Mouse (Mus musculus) thymus, adult 2 months (tissue): ENCODE measurements around the gene Maged1. TPM values are rescaled to one million over a fixed set of nuclear protein-coding genes. Genes with fewer than 3 reads are reported as not detected.
A peak's percentile ranks its signal among the peaks of the same experiment; 100 is the strongest.

ENCODE experiments used
- DNase-seq: peaks from one replicate; pipeline ENCODE4 v3.0.0; 2021
- H3K27ac ChIP-seq: fragments of 200-500 bp; 2 replicates; pipeline ENCODE4 v1.5.1; 2012; ENCODE audit warnings: low read length, control low read depth; ENCODE audit not compliant: control insufficient read depth, insufficient read depth
- H3K27me3 ChIP-seq: fragments of 200-500 bp; 2 replicates; pipeline ENCODE4 v1.6.1; 2012; ENCODE audit warnings: mild to moderate bottlenecking, low read length, moderate library complexity, mixed read lengths; ENCODE audit not compliant: control insufficient read depth, insufficient read depth
- H3K36me3 ChIP-seq: fragments of 200-500 bp; 2 replicates; pipeline ENCODE4 v1.6.1; 2012; ENCODE audit warnings: mild to moderate bottlenecking, low read length, moderate library complexity; ENCODE audit not compliant: control insufficient read depth, insufficient read depth
- H3K4me1 ChIP-seq: fragments of 200-500 bp; replicated peaks from 2 replicates; pipeline ENCODE4 v1.6.1; 2012; ENCODE audit warnings: low read length; ENCODE audit not compliant: control insufficient read depth, insufficient read depth
- H3K4me3 ChIP-seq: fragments of 200-500 bp; 2 replicates; pipeline ENCODE4 v1.5.1; 2012; ENCODE audit warnings: mild to moderate bottlenecking, low read length, control low read depth, moderate library complexity; ENCODE audit not compliant: control insufficient read depth, insufficient read depth
- CTCF ChIP-seq: fragments of 200-500 bp; IDR thresholded peaks from 2 replicates; pipeline ENCODE4 v1.5.1; 2012; ENCODE audit warnings: mild to moderate bottlenecking, control low read depth, low read length, moderate library complexity, borderline replicate concordance; ENCODE audit not compliant: control insufficient read depth, poor library complexity, insufficient read depth; ENCODE audit errors: extremely low read depth
- POLR2A ChIP-seq: fragments of 200-500 bp; IDR thresholded peaks from 2 replicates; pipeline ENCODE4 v1.6.1; 2012; ENCODE audit warnings: mild to moderate bottlenecking, low read length, control low read depth, moderate library complexity; ENCODE audit not compliant: control insufficient read depth, poor library complexity, insufficient read depth; ENCODE audit errors: extremely low read depth
- whole genome bisulfite sequencing: fragments of 180-500 bp; shearing (Covaris S2); methylation state at CpG from one replicate; pipeline ENCODE4 v1.1.7; 2018; 5-methylcytosine and 5-hydroxymethylcytosine counted together
- polyA plus RNA-seq: library from polyadenylated mRNA; depleted of rRNA; stranded (reverse); fragments of >200 nt; gene quantifications from 2 replicates; pipeline ENCODE4 v1.2.3, GENCODE M21; 2012; rRNA removed

Maged1 gene
- polyA plus RNA-seq: 49.2 and 66.1 TPM in 2 replicates

- Histone ChIP-seq H3K27ac (no peak within 1 kb of the TSS), H3K4me1 (peaks cover 11% of the 10 kb centered on the region), H3K4me3 (peak within 1 kb of the TSS; percentile 79), H3K36me3 (no peaks in the 10 kb centered on the region), H3K27me3 (no peaks in the 10 kb centered on the region)
- peak; percentile 37 for DNase-seq
- 2% methylated on average over 32 of the region's 32 CpGs for WGBS
- TF ChIP-seq POLR2A: no peak
- TF ChIP-seq CTCF: no peak
Observed at GRCm38 (mm10) chrX:94541918-94542355, at the start of gene Maged1. Maged1 (minus strand) TSS chrX:94542143.

- WGBS: 79% methylated on average over 1 of the region's 1 CpGs
- TF ChIP-seq POLR2A: no peak
- H3K4me3 ChIP-seq: no peak overlapping the region
- H3K4me1 ChIP-seq: no peaks in the 10 kb centered on the region
- H3K36me3 ChIP-seq: no peaks in the 10 kb centered on the region
- no peak overlapping the region for H3K27ac ChIP-seq
- no peaks in the 10 kb centered on the region for H3K27me3 ChIP-seq
- DNase-seq: no peak
Observed at GRCm38 (mm10) chrX:94580251-94580650, 38.3 kb upstream of the Maged1 start.

- Histone ChIP-seq H3K36me3 (no peaks in the 10 kb centered on the region), H3K4me3 (no peak overlapping the region), H3K4me1 (no peaks in the 10 kb centered on the region), H3K27me3 (no peaks in the 10 kb centered on the region), H3K27ac (no peak overlapping the region)
- WGBS: 64% methylated on average over 2 of the region's 2 CpGs
- no peak for DNase-seq
- no peak for TF ChIP-seq POLR2A
- TF ChIP-seq CTCF: no peak
Observed at GRCm38 (mm10) chrX:94564694-94565093, 22.8 kb upstream of the Maged1 start.

DNA sequence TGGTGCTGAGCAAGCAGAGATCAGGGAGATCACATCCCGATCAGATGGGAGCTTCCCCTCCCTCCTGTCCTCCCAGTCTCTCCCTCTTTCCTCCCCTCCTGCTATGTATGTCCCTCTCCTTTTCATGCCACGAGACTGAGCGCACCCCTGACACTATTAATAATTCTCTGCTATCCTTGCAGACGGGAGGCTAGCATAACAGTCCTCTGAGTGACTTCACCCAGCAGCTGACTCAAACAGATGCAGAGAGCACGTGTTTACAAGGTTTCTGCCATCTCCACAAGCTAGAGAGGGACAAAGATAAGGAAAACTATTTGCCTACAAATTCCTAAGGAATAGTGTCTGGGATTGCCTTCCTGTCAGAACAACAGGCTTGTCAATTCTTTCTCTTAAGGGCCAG lies 20.4 kb upstream of the Maged1 start:
- Histone ChIP-seq H3K27me3 (no peaks in the 10 kb centered on the region), H3K4me3 (no peak overlapping the region), H3K27ac (no peak overlapping the region), H3K36me3 (no peaks in the 10 kb centered on the region), H3K4me1 (no peaks in the 10 kb centered on the region)
- WGBS: 66% methylated on average over 5 of the region's 5 CpGs
- TF ChIP-seq POLR2A: no peak
- no peak for TF ChIP-seq CTCF
- DNase-seq: no peak

GRCm38 (mm10) chrX:94548227-94548626 lies 6.3 kb upstream of the Maged1 start:
- TF ChIP-seq POLR2A (no peak), CTCF (no peak)
- no peak for DNase-seq
- H3K27ac ChIP-seq: no peak overlapping the region
- H3K36me3 ChIP-seq: no peaks in the 10 kb centered on the region
- H3K4me3 ChIP-seq: no peak overlapping the region
- no peaks in the 10 kb centered on the region for H3K4me1 ChIP-seq
- H3K27me3 ChIP-seq: no peaks in the 10 kb centered on the region
- 38% methylated on average over 3 of the region's 3 CpGs for WGBS

DNA sequence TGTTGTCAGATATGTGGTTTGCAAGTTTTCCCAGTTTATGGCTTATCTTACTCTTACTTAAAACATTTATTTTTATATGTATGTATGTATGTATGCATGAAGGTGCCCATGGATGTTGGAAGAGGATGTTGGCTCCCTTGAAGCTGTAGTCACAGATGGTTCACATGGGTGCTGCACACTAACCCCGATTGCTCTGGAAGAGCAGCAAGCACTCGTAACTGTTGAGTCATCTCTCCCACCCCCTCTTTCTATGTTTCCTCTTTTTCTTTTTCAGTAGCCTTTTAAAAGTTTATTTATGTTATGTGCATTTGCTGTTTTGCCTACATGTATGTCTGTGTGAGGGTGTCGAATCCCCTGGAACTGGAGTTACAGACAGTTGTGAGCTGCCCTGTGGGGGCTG lies 4.0 kb upstream of the Maged1 start:
- DNase-seq: no peak
- H3K27ac ChIP-seq: no peak overlapping the region
- TF ChIP-seq POLR2A: no peak
- no peak for TF ChIP-seq CTCF
- H3K4me1 ChIP-seq: peaks cover 6% of the 10 kb centered on the region
- H3K4me3 ChIP-seq: no peak overlapping the region
- no peaks in the 10 kb centered on the region for H3K36me3 ChIP-seq
- WGBS: 34% methylated on average over 3 of the region's 3 CpGs
- no peaks in the 10 kb centered on the region for H3K27me3 ChIP-seq

- 12% methylated on average over 1 of the region's 1 CpGs for WGBS
- H3K27ac ChIP-seq: no peak overlapping the region
- H3K36me3 ChIP-seq: no peaks in the 10 kb centered on the region
- H3K4me1 ChIP-seq: peaks cover 11% of the 10 kb centered on the region
- no peak for DNase-seq
- no peaks in the 10 kb centered on the region for H3K27me3 ChIP-seq
- no peak overlapping the region for H3K4me3 ChIP-seq
- no peak for TF ChIP-seq POLR2A
- TF ChIP-seq CTCF: no peak
Observed at GRCm38 (mm10) chrX:94544923-94545322, 3.0 kb upstream of the Maged1 start.
